Mouse (Mus musculus): ENCODE results near the gene Mapkap1. TPM values are rescaled to one million over a fixed set of nuclear protein-coding genes. Genes with fewer than 3 reads are reported as not detected.

Gene Mapkap1
- total and polyA plus RNA-seq, 2 experiments, result 25.4 to 35.1 TPM

- WGBS, result 63% methylated on average over 3 of the region's 3 CpGs
- no peak overlapping the region for H3K9ac ChIP-seq (ENCODE audit: low read depth, low read length)
- no peaks in the 10 kb centered on the region for H3K79me2 ChIP-seq (ENCODE audit: control insufficient read depth, insufficient read depth, low read length)
- no peaks in the 10 kb centered on the region for H3K4me1 ChIP-seq (ENCODE audit: control insufficient read depth, insufficient read depth, low read length)
- H3K36me3 ChIP-seq (ENCODE audit: control insufficient read depth, insufficient read depth, low read length), result peaks cover 10% of the 10 kb centered on the region
- no peak overlapping the region for H3K27ac ChIP-seq (replicated peaks; ENCODE audit: insufficient read depth, low read depth, low read length)
- no peak overlapping the region for H3K4me3 ChIP-seq (ENCODE audit: insufficient read depth, low read depth, low read length)
- no peaks in the 10 kb centered on the region for H3K27me3 ChIP-seq (ENCODE audit: control insufficient read depth, insufficient read depth, low read length)
- no peak for DNase-seq (ENCODE audit: extremely low read depth, low read depth, low spot score)
- TF ChIP-seq CTCF (IDR thresholded peaks at IDR 0.05; ENCODE audit: low read depth, low read length) (no peak), POLR2A (IDR thresholded peaks at IDR 0.05; ENCODE audit: extremely low read depth, insufficient read depth, low read length) (no peak)
Measured at GRCm38 (mm10) chr2:34537356-34537755, 130.8 kb downstream of the Mapkap1 start.

- Histone ChIP-seq H3K27me3 (ENCODE audit: control insufficient read depth, insufficient read depth, low read length) (no peaks in the 10 kb centered on the region), H3K4me3 (ENCODE audit: insufficient read depth, low read depth, low read length) (no peak overlapping the region), H3K9ac (ENCODE audit: low read depth, low read length) (no peak overlapping the region), H3K27ac (replicated peaks; ENCODE audit: insufficient read depth, low read depth, low read length) (no peak overlapping the region), H3K4me1 (ENCODE audit: control insufficient read depth, insufficient read depth, low read length) (peaks cover 3% of the 10 kb centered on the region), H3K79me2 (ENCODE audit: control insufficient read depth, insufficient read depth, low read length) (no peaks in the 10 kb centered on the region), H3K36me3 (ENCODE audit: control insufficient read depth, insufficient read depth, low read length) (peaks cover 2% of the 10 kb centered on the region; the same call in 1 of the 2 replicates)
- no peak for TF ChIP-seq POLR2A (IDR thresholded peaks at IDR 0.05; ENCODE audit: extremely low read depth, insufficient read depth, low read length)
- TF ChIP-seq CTCF (IDR thresholded peaks at IDR 0.05; ENCODE audit: low read depth, low read length), result no peak
- 93% methylated on average over 7 of the region's 7 CpGs for WGBS
- DNase-seq (ENCODE audit: extremely low read depth, low read depth, low spot score), result no peak
Measured at GRCm38 (mm10) chr2:34543581-34543980, 137.0 kb downstream of the Mapkap1 start.

GRCm38 (mm10) chr2:34544021-34544420 lies 137.4 kb downstream of the Mapkap1 start:
- Histone ChIP-seq H3K4me3 (ENCODE audit: insufficient read depth, low read depth, low read length) (no peak overlapping the region), H3K27me3 (ENCODE audit: control insufficient read depth, insufficient read depth, low read length) (no peaks in the 10 kb centered on the region), H3K36me3 (ENCODE audit: control insufficient read depth, insufficient read depth, low read length) (peaks cover 2% of the 10 kb centered on the region; the same call in 1 of the 2 replicates), H3K9ac (ENCODE audit: low read depth, low read length) (no peak overlapping the region), H3K27ac (replicated peaks; ENCODE audit: insufficient read depth, low read depth, low read length) (no peak overlapping the region), H3K4me1 (ENCODE audit: control insufficient read depth, insufficient read depth, low read length) (peaks cover 3% of the 10 kb centered on the region), H3K79me2 (ENCODE audit: control insufficient read depth, insufficient read depth, low read length) (no peaks in the 10 kb centered on the region)
- 59% methylated on average over 3 of the region's 3 CpGs for WGBS
- no peak for DNase-seq (ENCODE audit: extremely low read depth, low read depth, low spot score)
- TF ChIP-seq POLR2A (IDR thresholded peaks at IDR 0.05; ENCODE audit: extremely low read depth, insufficient read depth, low read length) (no peak), CTCF (IDR thresholded peaks at IDR 0.05; ENCODE audit: low read depth, low read length) (no peak)

- Histone ChIP-seq H3K4me3 (ENCODE audit: insufficient read depth, low read depth, low read length) (no peak overlapping the region), H3K79me2 (ENCODE audit: control insufficient read depth, insufficient read depth, low read length) (no peaks in the 10 kb centered on the region), H3K27me3 (ENCODE audit: control insufficient read depth, insufficient read depth, low read length) (no peaks in the 10 kb centered on the region), H3K36me3 (ENCODE audit: control insufficient read depth, insufficient read depth, low read length) (peaks cover 2% of the 10 kb centered on the region; the same call in 1 of the 2 replicates), H3K9ac (ENCODE audit: low read depth, low read length) (no peak overlapping the region), H3K4me1 (ENCODE audit: control insufficient read depth, insufficient read depth, low read length) (peaks cover 3% of the 10 kb centered on the region), H3K27ac (replicated peaks; ENCODE audit: insufficient read depth, low read depth, low read length) (no peak overlapping the region)
- peak; percentile 82 for DNase-seq (ENCODE audit: extremely low read depth, low read depth, low spot score)
- TF ChIP-seq POLR2A (IDR thresholded peaks at IDR 0.05; ENCODE audit: extremely low read depth, insufficient read depth, low read length) (no peak), CTCF (IDR thresholded peaks at IDR 0.05; ENCODE audit: low read depth, low read length) (no peak)
- 66% methylated on average over 13 of the region's 13 CpGs for WGBS
Measured at GRCm38 (mm10) chr2:34544646-34545395, 138.2 kb downstream of the Mapkap1 start.

- no peaks in the 10 kb centered on the region for H3K79me2 ChIP-seq (ENCODE audit: control insufficient read depth, insufficient read depth, low read length)
- H3K9ac ChIP-seq (ENCODE audit: low read depth, low read length), result no peak overlapping the region
- TF ChIP-seq CTCF (IDR thresholded peaks at IDR 0.05; ENCODE audit: low read depth, low read length) (no peak), POLR2A (IDR thresholded peaks at IDR 0.05; ENCODE audit: extremely low read depth, insufficient read depth, low read length) (no peak)
- no peak overlapping the region for H3K27ac ChIP-seq (replicated peaks; ENCODE audit: insufficient read depth, low read depth, low read length)
- H3K4me3 ChIP-seq (ENCODE audit: insufficient read depth, low read depth, low read length), result no peak overlapping the region
- H3K4me1 ChIP-seq (ENCODE audit: control insufficient read depth, insufficient read depth, low read length), result peaks cover 3% of the 10 kb centered on the region
- 86% methylated on average over 3 of the region's 3 CpGs for WGBS
- no peak for DNase-seq (ENCODE audit: extremely low read depth, low read depth, low spot score)
- no peaks in the 10 kb centered on the region for H3K27me3 ChIP-seq (ENCODE audit: control insufficient read depth, insufficient read depth, low read length)
- H3K36me3 ChIP-seq (ENCODE audit: control insufficient read depth, insufficient read depth, low read length), result peaks cover 2% of the 10 kb centered on the region; the same call in 1 of the 2 replicates
Measured at GRCm38 (mm10) chr2:34546176-34546677, 139.7 kb downstream of the Mapkap1 start.

- TF ChIP-seq POLR2A (IDR thresholded peaks at IDR 0.05; ENCODE audit: extremely low read depth, insufficient read depth, low read length) (no peak), CTCF (IDR thresholded peaks at IDR 0.05; ENCODE audit: low read depth, low read length) (no peak)
- Histone ChIP-seq H3K27me3 (ENCODE audit: control insufficient read depth, insufficient read depth, low read length) (no peaks in the 10 kb centered on the region), H3K27ac (replicated peaks; ENCODE audit: insufficient read depth, low read depth, low read length) (no peak overlapping the region), H3K9ac (ENCODE audit: low read depth, low read length) (no peak overlapping the region), H3K36me3 (ENCODE audit: control insufficient read depth, insufficient read depth, low read length) (peaks cover 3% of the 10 kb centered on the region; the same call in 1 of the 2 replicates), H3K4me1 (ENCODE audit: control insufficient read depth, insufficient read depth, low read length) (peaks cover 3% of the 10 kb centered on the region), H3K79me2 (ENCODE audit: control insufficient read depth, insufficient read depth, low read length) (no peaks in the 10 kb centered on the region), H3K4me3 (ENCODE audit: insufficient read depth, low read depth, low read length) (no peak overlapping the region)
- whole genome bisulfite sequencing, result 96% methylated on average over 4 of the region's 4 CpGs
- DNase-seq (ENCODE audit: extremely low read depth, low read depth, low spot score), result no peak
Measured at GRCm38 (mm10) chr2:34547516-34547915, 140.9 kb downstream of the Mapkap1 start.

Data from liver, adult 2 months (tissue).